Mouse (Mus musculus): ENCODE results near the gene Gm44805.

GRCm38 (mm10) chr7:19694336-19695212 lies 13.4 kb upstream of the Gm44805 start:
- TF ChIP-seq POLR2A (IDR thresholded peaks at IDR 0.05; ENCODE audit: insufficient read depth, low read depth, low read length) (no peak), CTCF (IDR thresholded peaks at IDR 0.05; ENCODE audit: insufficient read depth, low read depth, low read length) (no peak)

Data from olfactory bulb, adult 2 months (tissue).